Mouse (Mus musculus): ENCODE measurements around the gene Mdfic. TPM values are rescaled to one million over a fixed set of nuclear protein-coding genes. Genes with fewer than 3 reads are reported as not detected.

The Mdfic gene
- polyA plus RNA-seq, 1 experiment: 18.7 TPM

DNA sequence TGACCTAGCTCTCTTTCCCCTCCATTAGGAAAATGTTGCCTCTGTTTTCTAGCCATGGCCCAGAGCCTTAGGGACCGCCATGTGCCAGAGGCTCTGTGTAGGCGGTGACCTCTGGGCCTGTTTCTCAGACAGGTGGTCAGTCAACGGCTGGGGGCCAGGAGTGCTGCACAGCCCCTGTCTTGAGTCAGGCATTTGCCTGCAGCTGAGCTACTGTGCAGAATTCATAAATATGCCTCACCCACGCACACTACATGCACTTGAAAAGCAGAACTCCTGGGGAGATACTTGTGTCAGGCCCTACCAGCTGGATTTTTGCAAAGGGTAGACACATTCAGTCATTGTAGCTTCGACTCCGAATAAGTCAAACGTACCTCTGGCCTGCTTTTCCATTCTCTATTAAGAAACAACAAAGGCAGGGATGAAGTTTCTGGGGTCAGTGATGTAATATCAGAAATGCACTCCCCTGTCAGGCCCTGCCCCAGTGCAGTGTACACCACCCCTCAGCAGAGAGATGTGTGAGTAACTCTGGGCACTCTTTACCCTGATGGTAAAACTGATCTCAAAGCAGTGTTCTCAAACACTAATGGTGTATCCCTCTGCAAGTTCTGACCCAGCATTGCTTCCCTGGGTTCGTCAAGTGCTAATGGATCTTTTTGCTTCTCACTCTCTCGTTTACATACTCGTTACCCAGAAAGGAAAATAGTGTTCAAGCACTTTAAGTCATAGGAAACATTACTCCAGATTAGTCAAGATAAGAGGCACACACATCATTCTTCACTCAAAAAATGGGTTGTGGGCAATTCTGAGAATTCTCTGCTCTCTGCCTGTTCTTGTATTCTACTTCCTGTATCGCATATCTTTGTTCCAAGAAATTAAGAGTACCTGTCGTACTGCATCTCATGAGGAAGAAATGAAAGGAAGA, 72.5 kb downstream of the Mdfic start:
- DNase-seq (ENCODE audit: low read depth): no peak

DNA sequence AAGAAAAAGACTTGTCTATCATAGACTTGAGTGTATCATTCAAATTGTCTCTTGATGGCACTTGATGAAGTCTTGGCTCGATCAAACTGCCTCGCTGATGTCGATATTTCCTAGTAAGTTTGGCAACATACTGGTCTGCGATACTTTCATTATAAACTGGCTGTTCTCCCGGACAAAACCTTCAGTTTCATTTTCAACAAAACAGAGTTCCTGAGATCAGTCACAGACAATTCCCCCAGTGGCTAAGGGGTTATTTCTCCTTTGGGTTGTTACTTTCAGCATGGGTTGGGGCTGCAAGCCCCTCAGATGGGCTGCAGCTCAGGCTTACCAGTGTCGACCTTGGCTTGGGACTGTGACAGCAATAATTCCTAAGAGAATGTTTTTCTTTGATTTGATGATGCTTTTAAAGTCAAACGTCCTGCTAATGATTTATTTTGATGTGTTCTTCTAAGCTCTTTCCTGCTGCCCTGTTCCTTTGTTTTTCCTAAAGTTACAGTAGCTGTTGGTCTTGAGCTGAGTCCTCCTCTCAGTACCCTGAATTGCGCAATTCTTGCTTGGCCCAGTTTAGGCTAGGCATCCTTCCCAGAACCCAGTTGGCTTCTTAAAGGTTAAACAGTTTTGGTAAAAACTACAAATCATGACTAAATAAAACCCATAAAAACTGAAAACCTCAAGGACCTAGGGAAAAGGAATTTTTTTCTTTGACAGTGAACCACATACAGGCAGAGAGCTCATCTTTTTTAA, 73.3 kb downstream of the Mdfic start:
- no peak for DNase-seq (ENCODE audit: low read depth)

DNA sequence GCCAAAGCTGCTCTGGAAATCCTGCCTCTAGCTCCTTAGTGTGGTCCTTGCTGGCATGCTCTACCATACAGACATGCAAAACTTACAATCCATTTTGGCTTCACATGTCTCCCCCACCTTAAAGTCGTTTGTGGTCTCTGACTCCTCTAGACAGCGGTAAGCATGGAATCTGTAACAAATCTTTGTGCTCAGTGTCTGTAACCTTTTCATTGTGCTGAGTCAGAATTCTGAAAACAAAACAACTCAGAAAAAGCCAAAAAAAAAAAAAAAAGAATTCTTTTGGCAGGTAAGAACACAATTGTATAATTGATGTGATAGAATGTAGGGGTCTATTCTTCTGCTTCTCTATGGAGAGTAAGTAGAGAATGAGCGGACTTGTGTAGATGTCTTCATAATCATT, 74.3 kb downstream of the Mdfic start:
- no peak for DNase-seq (ENCODE audit: low read depth)

DNA sequence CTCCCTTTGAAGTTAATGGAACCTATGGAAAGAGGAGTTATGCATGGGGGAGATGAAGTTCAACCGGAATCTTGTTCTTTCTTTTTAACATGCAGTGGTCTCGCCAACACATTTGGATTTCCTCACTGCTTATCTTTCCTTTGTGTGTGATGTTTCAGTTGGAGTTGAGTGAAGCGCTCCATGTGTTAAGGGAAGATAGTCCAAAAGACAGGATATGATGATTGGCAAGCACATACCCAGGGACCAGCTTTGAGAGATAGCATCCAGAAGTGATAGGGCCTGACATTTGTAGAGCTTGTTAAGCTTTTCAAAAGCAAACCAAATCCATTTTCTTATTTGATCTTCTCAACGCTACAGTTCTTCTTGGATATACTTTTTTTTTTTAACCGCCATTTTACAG, 86.9 kb downstream of the Mdfic start:
- no peak for DNase-seq (ENCODE audit: low read depth)

DNA sequence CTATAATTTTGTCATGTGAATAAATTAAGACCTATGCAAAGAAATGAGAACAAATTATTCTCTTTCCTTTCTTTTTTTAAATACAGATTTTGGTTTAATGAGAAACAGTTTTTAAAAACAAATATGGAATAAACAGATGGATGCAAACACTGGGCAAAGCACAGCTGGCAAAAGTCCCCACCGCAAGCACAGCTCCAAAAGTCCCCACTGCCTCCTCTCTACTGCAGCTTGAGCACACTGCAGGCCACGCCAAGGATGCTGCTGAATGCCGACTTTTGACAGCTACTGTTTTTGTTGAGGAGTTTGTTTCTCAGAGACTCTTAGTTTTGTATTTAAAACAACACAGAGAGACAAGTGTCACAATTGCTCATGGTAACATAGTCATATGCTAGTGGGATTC, 104.8 kb downstream of the Mdfic start:
- DNase-seq (ENCODE audit: low read depth): no peak

DNA sequence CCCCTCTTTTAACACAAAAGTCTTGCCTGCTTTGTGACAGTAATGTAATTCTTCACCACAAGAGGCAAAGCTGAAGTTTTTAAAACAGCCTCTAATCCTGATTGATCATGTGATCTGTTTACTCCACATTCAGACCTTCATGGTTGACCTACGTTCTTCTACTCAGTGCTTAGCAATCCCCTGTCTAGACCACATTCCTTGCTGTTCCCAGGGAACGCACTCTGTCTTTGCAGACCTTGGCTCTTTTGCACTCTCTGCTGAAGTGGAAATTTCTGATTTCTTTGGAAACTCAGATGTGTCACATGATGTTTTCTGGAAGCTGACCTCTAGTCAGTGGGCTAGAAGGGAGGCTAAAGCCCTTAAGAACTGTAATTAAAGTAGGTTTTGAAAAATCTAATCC, 109.4 kb downstream of the Mdfic start:
- no peak for DNase-seq (ENCODE audit: low read depth)

DNA sequence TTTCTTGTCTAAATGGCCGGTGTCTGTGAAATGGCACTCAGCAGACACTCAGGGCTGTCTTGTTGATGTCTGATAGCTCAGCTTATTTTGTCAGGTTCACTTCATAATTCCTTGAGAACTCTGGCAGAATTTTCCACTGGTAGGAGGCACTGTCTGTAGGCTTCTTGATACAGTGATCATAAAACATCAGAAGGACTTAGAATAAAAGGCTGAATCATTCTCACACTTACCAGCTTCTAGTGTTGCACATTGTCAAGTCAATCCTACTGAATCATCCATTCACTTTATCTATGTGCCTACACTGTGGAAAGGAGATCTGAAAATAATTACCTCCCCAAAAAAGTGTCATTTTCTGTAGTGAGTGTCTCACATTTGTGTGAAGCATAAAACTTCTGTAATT, 110.2 kb downstream of the Mdfic start:
- DNase-seq (ENCODE audit: low read depth): no peak

DNA sequence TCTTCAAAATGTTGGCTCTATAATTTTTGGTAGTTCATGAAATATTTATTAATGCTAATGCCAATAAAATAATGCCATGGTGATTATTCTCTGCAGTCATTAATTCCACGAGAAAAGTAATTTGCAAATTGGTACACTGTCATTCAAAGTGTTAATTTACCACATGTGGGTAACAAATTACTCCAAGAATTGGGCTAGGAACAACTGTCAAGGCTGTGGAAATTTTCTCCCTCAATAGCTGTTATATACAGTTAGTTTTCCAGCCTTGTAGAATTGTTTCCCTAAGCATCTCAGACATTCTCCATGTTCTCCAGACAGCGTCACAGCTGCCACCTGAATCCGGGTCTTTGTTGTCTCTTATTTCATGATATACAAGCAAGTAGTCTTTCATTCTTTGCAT, 117.2 kb downstream of the Mdfic start:
- no peak for DNase-seq (ENCODE audit: low read depth)

DNA sequence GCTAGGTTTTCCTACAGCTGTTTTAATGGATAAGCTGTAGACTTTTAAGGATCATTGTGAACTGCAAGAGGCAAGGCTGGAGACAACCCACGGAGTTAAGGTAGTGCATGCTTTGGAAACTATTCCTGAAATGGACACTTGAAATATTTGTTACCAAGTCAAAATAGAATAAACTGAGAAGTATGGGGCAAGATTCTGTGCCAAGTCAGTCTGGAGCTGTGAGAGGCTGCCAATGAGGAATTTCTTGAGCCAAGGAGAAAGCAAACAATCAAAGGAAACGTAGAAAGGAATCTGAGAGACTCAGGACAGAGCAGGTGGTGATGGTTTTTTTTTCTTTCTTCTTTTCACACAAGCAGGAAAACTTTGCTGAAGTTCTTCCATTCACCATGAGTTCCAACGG, 119.4 kb downstream of the Mdfic start:
- DNase-seq (ENCODE audit: low read depth): no peak

DNA sequence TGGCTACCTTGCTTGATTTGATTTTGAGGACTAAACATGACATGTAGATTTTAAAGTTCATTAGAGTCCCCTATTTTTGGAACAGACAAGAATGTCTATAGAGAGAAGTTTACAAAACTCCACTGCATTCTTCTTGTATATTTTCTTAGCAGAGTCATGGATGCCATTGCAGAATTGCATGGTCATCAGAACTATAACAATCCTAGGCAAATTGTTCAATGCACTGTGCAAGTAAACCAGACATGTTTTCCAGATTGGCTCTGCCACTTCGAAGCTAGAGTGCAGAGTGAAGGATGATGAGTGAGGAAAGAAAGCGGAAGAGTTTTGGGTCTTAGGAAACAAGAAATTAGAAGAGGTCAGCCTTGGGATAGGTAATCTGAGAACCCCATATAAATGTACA, 120.0 kb downstream of the Mdfic start:
- no peak for DNase-seq (ENCODE audit: low read depth)

DNA sequence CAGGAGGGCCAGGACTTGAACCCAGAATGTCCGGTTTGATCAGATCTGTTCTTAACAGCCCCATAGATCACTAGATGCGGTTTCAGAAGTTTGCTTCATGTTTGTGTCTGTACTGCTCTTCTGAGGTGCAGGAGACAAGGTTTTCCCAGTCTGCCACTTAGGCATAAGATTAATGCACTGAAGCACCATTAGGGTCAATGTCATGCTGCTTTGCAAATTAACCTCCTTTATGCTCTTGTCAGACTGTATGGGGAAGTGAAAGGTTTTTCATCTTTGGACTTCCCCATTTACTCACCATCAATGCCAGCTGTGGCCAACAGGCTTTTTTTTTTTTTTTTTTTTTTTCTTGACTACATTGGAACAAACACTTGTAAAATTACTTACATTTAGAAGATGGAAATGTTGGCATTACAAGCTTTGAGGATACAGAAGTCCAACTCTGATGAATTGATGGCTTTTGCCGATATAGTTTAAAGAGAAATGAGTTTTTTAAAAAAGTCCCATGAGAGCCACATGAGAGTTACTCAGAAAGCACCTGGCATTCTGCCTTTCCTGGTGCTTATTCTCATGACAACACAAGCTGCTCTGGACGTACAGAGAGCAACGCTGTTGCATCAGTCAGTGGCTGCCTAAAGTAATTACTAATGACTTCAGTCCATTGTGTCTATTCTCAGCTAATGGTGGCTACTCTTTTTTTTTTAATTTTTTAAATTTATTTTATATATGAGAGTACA, 121.2 kb downstream of the Mdfic start:
- no peak for DNase-seq (ENCODE audit: low read depth)

DNA sequence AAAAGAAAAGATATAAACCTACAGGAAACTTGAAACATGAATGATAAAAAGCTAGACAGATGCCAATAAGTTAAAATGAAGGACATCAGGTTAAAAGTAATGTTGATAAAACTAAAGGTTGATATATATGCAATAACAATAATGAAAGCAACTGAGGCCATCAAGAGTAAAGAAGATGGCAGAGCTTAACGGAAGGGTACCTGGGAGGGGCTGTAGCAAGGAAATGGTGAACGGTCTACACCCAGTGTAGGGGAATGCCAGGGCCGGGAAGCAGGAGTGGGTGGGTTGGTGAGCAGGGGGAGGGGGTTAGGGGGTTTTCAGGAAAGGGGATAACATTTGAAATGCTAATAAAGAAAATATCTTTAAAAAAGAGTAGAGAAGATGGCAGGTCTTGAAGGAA, 122.8 kb downstream of the Mdfic start:
- no peak for DNase-seq (ENCODE audit: low read depth)

DNA sequence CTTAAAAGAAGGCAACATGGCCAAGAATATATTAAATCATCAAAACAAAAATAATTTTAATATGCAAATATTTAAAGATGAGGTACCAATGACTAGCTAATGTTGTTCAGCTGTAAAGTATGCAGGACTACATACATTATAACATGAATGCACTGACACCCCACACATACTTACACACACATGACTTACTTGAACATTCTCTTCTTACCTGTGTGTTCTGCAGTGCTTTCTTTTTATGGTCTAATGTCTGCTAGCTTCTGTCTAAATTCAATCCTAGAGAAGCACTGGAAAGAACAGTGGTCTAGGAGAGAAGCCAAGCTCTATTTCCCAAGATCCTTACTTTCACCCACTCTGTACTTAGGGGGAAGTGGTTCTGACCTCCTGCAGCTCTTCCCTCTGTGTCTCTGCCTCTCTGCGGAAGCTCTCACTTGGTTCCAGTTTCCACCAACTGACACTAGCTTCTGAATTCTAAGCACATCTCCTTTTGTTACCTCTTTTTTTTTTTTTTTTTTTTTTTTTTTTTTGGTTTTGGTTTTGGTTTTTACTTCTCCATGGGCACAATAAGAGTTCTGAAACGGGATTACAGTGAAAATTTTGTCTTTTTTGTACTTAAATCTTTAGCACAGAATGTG, 125.4 kb downstream of the Mdfic start:
- DNase-seq (ENCODE audit: low read depth): no peak
